Mouse (Mus musculus) intestine, postnatal 0 days (tissue): Measurements from ENCODE around the gene Thbs2. TPM values are rescaled to one million over a fixed set of nuclear protein-coding genes. Genes with fewer than 3 reads are reported as not detected.

ENCODE experiments used
- ATAC-seq: fragments of 200-750 bp; cut with Nextera tagmentation; 2 replicates; pipeline ENCODE4 v1.8.0; 2017; ENCODE audit warnings: mild to moderate bottlenecking, moderate TSS enrichment, moderate library complexity
- H3K27ac ChIP-seq: fragments of 300-500 bp; sonication (generic); 2 replicates; pipeline ENCODE4 v1.5.1; 2014; ENCODE audit warnings: mild to moderate bottlenecking, low read depth, low read length, moderate library complexity
- H3K27me3 ChIP-seq: fragments of 300-500 bp; sonication (generic); replicated peaks from 2 replicates; pipeline ENCODE4 v1.6.1; 2014; ENCODE audit warnings: low read length, mixed read lengths; ENCODE audit not compliant: control insufficient read depth, insufficient read depth
- H3K36me3 ChIP-seq: fragments of 300-500 bp; sonication (generic); 2 replicates; pipeline ENCODE4 v1.6.1; 2014; ENCODE audit warnings: mild to moderate bottlenecking, moderate library complexity; ENCODE audit not compliant: control insufficient read depth, insufficient read depth
- H3K4me1 ChIP-seq: fragments of 300-500 bp; sonication (generic); replicated peaks from 2 replicates; pipeline ENCODE4 v1.6.1; 2014; ENCODE audit warnings: antibody characterized with exemption, low read length, mixed read lengths; ENCODE audit not compliant: control insufficient read depth, insufficient read depth
- H3K4me2 ChIP-seq: fragments of 300-500 bp; sonication (generic); replicated peaks from 2 replicates; pipeline ENCODE4 v1.6.1; 2014; ENCODE audit warnings: low read depth, mild to moderate bottlenecking, moderate library complexity
- H3K4me3 ChIP-seq: fragments of 300-500 bp; sonication (generic); 2 replicates; pipeline ENCODE4 v1.5.1; 2014; ENCODE audit warnings: low read depth, low read length
- H3K9ac ChIP-seq: fragments of 300-500 bp; sonication (generic); 2 replicates; pipeline ENCODE4 v1.6.1; 2014; ENCODE audit warnings: mild to moderate bottlenecking, low read depth, low read length
- H3K9me3 ChIP-seq: fragments of 300-500 bp; sonication (generic); 2 replicates; pipeline ENCODE4 v1.6.1; 2016; ENCODE audit warnings: mixed run types; ENCODE audit not compliant: control insufficient read depth
- CTCF ChIP-seq: sonication (generic); IDR thresholded peaks from 2 replicates; pipeline ENCODE4 v1.5.1; 2016; ENCODE audit warnings: low read depth, mild to moderate bottlenecking, control low read depth, antibody characterized with exemption, moderate library complexity
- WGBS: fragments of 180-500 bp; shearing (Covaris S2); extraction: QIAGEN DNeasy Blood & Tissue Kit; methylation state at CpG from one replicate; pipeline ENCODE4 v1.1.7; 2014; 5-methylcytosine and 5-hydroxymethylcytosine counted together
- polyA plus RNA-seq: library from polyadenylated mRNA; unstranded; fragments of >200 nt; fragmentation: Nextera tagmentation; extraction: Ambion mirVana; gene quantifications from 2 replicates; pipeline ENCODE4 v1.2.1, GENCODE M21; 2015

Gene Thbs2
- polyA plus RNA-seq, 1 experiment from 2014 or later, result 20.5 TPM

- no peak for ATAC-seq
- Histone ChIP-seq H3K27me3 (no peaks in the 10 kb centered on the region), H3K4me3 (no peak overlapping the region), H3K9me3 (no peaks in the 10 kb centered on the region), H3K9ac (no peak overlapping the region), H3K36me3 (peaks cover 10% of the 10 kb centered on the region; the same call in 1 of the 2 replicates), H3K4me1 (no peaks in the 10 kb centered on the region), H3K27ac (no peak overlapping the region), H3K4me2 (no peak overlapping the region)
- WGBS, result 56% methylated on average over 4 of the region's 4 CpGs
- no peak for TF ChIP-seq CTCF
Observed at GRCm38 (mm10) chr17:14667225-14667624, 26.8 kb downstream of the Thbs2 start.

- no peaks in the 10 kb centered on the region for H3K4me1 ChIP-seq
- no peak overlapping the region for H3K27ac ChIP-seq
- H3K4me2 ChIP-seq, result no peak overlapping the region
- H3K9ac ChIP-seq, result no peak overlapping the region
- no peaks in the 10 kb centered on the region for H3K9me3 ChIP-seq
- H3K4me3 ChIP-seq, result no peak overlapping the region
- WGBS, result 75% methylated on average over 2 of the region's 2 CpGs
- no peak for ATAC-seq
- no peaks in the 10 kb centered on the region for H3K27me3 ChIP-seq
- TF ChIP-seq CTCF, result no peak
- H3K36me3 ChIP-seq, result peaks cover 10% of the 10 kb centered on the region; the same call in 1 of the 2 replicates
Observed at GRCm38 (mm10) chr17:14666451-14666850, 27.6 kb downstream of the Thbs2 start.

- H3K4me3 ChIP-seq, result no peak overlapping the region
- H3K36me3 ChIP-seq, result no peaks in the 10 kb centered on the region
- H3K9me3 ChIP-seq, result no peaks in the 10 kb centered on the region
- no peak overlapping the region for H3K9ac ChIP-seq
- TF ChIP-seq CTCF, result no peak
- H3K4me2 ChIP-seq, result no peak overlapping the region
- no peaks in the 10 kb centered on the region for H3K4me1 ChIP-seq
- no peak overlapping the region for H3K27ac ChIP-seq
- H3K27me3 ChIP-seq, result no peaks in the 10 kb centered on the region
- WGBS, result 80% methylated on average over 5 of the region's 5 CpGs
- no peak for ATAC-seq
Observed at GRCm38 (mm10) chr17:14663366-14663765, 30.7 kb downstream of the Thbs2 start.

GRCm38 (mm10) chr17:14662409-14662808, 31.6 kb downstream of the Thbs2 start:
- no peak for ATAC-seq
- H3K9ac ChIP-seq, result no peak overlapping the region

GRCm38 (mm10) chr17:14659746-14660145, 34.3 kb downstream of the Thbs2 start:
- no peak for TF ChIP-seq CTCF
- H3K9ac ChIP-seq, result no peak overlapping the region
- no peak overlapping the region for H3K4me3 ChIP-seq
- H3K27ac ChIP-seq, result no peak overlapping the region
- H3K36me3 ChIP-seq, result no peaks in the 10 kb centered on the region
- H3K9me3 ChIP-seq, result no peaks in the 10 kb centered on the region
- H3K4me2 ChIP-seq, result no peak overlapping the region
- no peaks in the 10 kb centered on the region for H3K27me3 ChIP-seq
- WGBS, result 63% methylated on average over 4 of the region's 4 CpGs
- no peaks in the 10 kb centered on the region for H3K4me1 ChIP-seq
- no peak for ATAC-seq

More at GRCm38 (mm10) chr17:14662409-14662808, 31.6 kb downstream of the Thbs2 start:
- H3K4me2 ChIP-seq, result no peak overlapping the region
- H3K36me3 ChIP-seq, result no peaks in the 10 kb centered on the region
- 73% methylated on average over 6 of the region's 6 CpGs for WGBS
- no peaks in the 10 kb centered on the region for H3K27me3 ChIP-seq
- H3K4me1 ChIP-seq, result no peaks in the 10 kb centered on the region
- no peak overlapping the region for H3K27ac ChIP-seq
- H3K4me3 ChIP-seq, result no peak overlapping the region
- TF ChIP-seq CTCF, result no peak
- H3K9me3 ChIP-seq, result no peaks in the 10 kb centered on the region

- Histone ChIP-seq H3K4me1 (no peaks in the 10 kb centered on the region), H3K9me3 (no peaks in the 10 kb centered on the region), H3K4me2 (no peak overlapping the region), H3K9ac (no peak overlapping the region), H3K36me3 (no peaks in the 10 kb centered on the region), H3K27ac (no peak overlapping the region), H3K27me3 (no peaks in the 10 kb centered on the region), H3K4me3 (no peak overlapping the region)
- WGBS, result 80% methylated on average over 2 of the region's 2 CpGs
- ATAC-seq, result no peak
- no peak for TF ChIP-seq CTCF
Observed at GRCm38 (mm10) chr17:14658123-14658522, 35.9 kb downstream of the Thbs2 start.

- H3K9ac ChIP-seq, result no peak overlapping the region
- no peaks in the 10 kb centered on the region for H3K36me3 ChIP-seq
- H3K9me3 ChIP-seq, result no peaks in the 10 kb centered on the region
- no peak overlapping the region for H3K4me3 ChIP-seq
- ATAC-seq, result no peak
- H3K4me1 ChIP-seq, result no peaks in the 10 kb centered on the region
- H3K27ac ChIP-seq, result no peak overlapping the region
- H3K4me2 ChIP-seq, result no peak overlapping the region
- TF ChIP-seq CTCF, result no peak
- H3K27me3 ChIP-seq, result no peaks in the 10 kb centered on the region
Observed at GRCm38 (mm10) chr17:14657123-14657522, 36.9 kb downstream of the Thbs2 start.
